Mouse (Mus musculus) spleen, postnatal 36 days (tissue): ENCODE measurements around the gene Taar2.

Source experiments
- DNase-seq, 2 experiments: peaks; one replicate each; pipeline ENCODE4 v3.0.0; 2022; ENCODE audit warnings: low spot score in 2 of 2, mixed read lengths in 1 of 2

Gene Taar2

GRCm38 (mm10) chr10:23978901-23979705 lies 40.7 kb downstream of the Taar2 start:
- DNase-seq, result peak; percentile 24 to 32

- no peak for DNase-seq
Observed at GRCm38 (mm10) chr10:23985546-23985945, 47.2 kb downstream of the Taar2 start, which contains the start of gene Taar6. Taar6 (minus strand) TSS chr10:23985646.

- no peak for DNase-seq
Observed at GRCm38 (mm10) chr10:23986419-23986818, 48.0 kb downstream of the Taar2 start.
